ENCODE assay signal across 12 mouse cellular contexts in the genomic region with DNA sequence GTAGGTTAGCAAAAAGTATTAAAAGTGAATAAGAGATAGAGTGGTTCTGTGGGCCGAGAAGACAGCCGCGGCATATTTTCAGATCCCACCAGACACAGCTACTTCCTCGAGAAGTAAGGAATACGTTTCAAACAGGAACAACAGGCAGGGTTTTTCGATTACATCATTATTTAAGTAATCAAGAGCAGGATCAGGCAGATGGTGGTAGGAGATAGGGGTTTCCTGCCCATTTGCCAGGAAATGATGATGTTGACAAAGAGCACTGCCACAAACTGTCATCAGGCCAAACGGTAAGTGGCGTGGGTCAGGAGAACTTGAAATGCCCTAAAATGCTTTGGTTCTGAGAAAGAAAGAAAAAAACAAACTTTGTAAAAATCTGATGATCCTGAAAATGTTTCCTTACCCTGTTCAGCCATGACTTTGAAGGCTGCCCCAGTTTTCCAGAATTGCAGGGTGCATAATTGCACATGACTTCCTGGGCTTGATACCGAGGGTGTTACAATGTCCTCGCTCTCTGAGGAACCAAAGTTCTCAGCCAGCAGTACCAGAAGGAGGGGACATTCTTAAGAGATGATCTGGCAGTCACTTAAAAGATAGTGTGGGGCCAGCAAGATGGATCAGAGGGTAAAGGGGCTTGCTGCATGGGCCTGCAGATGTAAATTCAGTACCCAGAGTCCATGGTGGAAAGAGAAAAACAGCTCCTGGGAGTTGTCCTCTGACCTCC. TPM values are rescaled to one million over a fixed set of nuclear protein-coding genes. Genes with fewer than 3 reads are reported as not detected.
DNase-seq lines count a peak whose midpoint lies in the region; ATAC-seq and TF ChIP-seq lines count a peak whose summit lies in the region.
"Had no signal": no experiment of that assay in that cellular context is flagged by ENCODE, and none has a peak within 500 bp of the region (broad histone marks: within the 10 kb centered on the region; RNA-seq: fewer than 3 reads in every experiment).

No protein-coding gene starts in this region.

- no peak for TF ChIP-seq CTCF in heart, adult 2 months (IDR thresholded peaks at IDR 0.05)
- TF ChIP-seq CTCF in stomach, postnatal 0 days (IDR thresholded peaks at IDR 0.05; ENCODE audit: low read depth) = no peak
- no peak for TF ChIP-seq CTCF in liver, embryonic 14.5 days (IDR thresholded peaks at IDR 0.05; ENCODE audit: low read depth)

- no peak for TF ChIP-seq EP300 in heart, adult 2 months (IDR thresholded peaks at IDR 0.05; ENCODE audit: insufficient read depth, low read depth, low read length)
- TF ChIP-seq EP300 in stomach, postnatal 0 days (optimal IDR thresholded peaks at IDR 0.05) = no peak
- TF ChIP-seq EP300 in liver, embryonic 14.5 days (IDR thresholded peaks at IDR 0.05; ENCODE audit: low read depth) = 0 out of 2 replicates have a peak, but pooled peaks have one; percentile 33

- peaks cover 2% of the 10 kb centered on the region; the same call in 1 of the 2 replicates for H3K79me2 ChIP-seq in heart, adult 2 months (replicated peaks; ENCODE audit: control insufficient read depth, insufficient read depth, low read length)

- no peaks in the 10 kb centered on the region for H3K36me3 ChIP-seq in heart, adult 2 months (ENCODE audit: control insufficient read depth, insufficient read depth, low read length)
- peaks cover 10% of the 10 kb centered on the region; the same call in 1 of the 2 replicates for H3K36me3 ChIP-seq in stomach, embryonic 16.5 days (ENCODE audit: control insufficient read depth, insufficient read depth, low read length)
- H3K36me3 ChIP-seq in stomach, postnatal 0 days (ENCODE audit: control insufficient read depth, insufficient read depth, low read length) = peaks cover 8% of the 10 kb centered on the region; the same call in 1 of the 2 replicates
- H3K36me3 ChIP-seq in liver, embryonic 14.5 days (replicated peaks; ENCODE audit: control insufficient read depth, insufficient read depth, low read depth) = peaks cover 4% of the 10 kb centered on the region; the same call in 1 of the 2 replicates

- intact Hi-C loops in heart, adult 2 months (cut with DNase I) = loop anchor here (5.0 kb wide), 1 partner anchor 232 kb away; the partner anchor contains the start of gene Rasgef1c
- intact Hi-C loops in heart, postnatal 14 days (cut with DNase I) = no loop called here

- no peak for ATAC-seq in stomach, embryonic 16.5 days (ENCODE audit: insufficient read depth, low FRiP score)
- no peak for ATAC-seq in stomach, postnatal 0 days (ENCODE audit: low FRiP score, low TSS enrichment)
- ATAC-seq in liver, embryonic 14.5 days (ENCODE audit: insufficient read depth) = no peak
- ATAC-seq: forebrain, embryonic 15.5 days had no signal

- H3K9ac ChIP-seq in heart, adult 2 months (ENCODE audit: low read depth, low read length) = no peak overlapping the region
- H3K9ac ChIP-seq in stomach, embryonic 16.5 days (ENCODE audit: low read length) = no peak overlapping the region
- H3K9ac ChIP-seq in stomach, postnatal 0 days (ENCODE audit: low read length) = no peak overlapping the region
- no peak overlapping the region for H3K9ac ChIP-seq in liver, embryonic 14.5 days (replicated peaks)
- H3K9ac ChIP-seq: forebrain, embryonic 15.5 days; limb, embryonic 15.5 days had no signal

- H3K9me3 ChIP-seq in stomach, embryonic 16.5 days (replicated peaks; ENCODE audit: control insufficient read depth, low read length) = no peaks in the 10 kb centered on the region
- H3K9me3 ChIP-seq in stomach, postnatal 0 days (ENCODE audit: control insufficient read depth, low read length) = no peaks in the 10 kb centered on the region
- no peaks in the 10 kb centered on the region for H3K9me3 ChIP-seq in liver, embryonic 14.5 days (ENCODE audit: control insufficient read depth, low read length)
- H3K9me3 ChIP-seq: forebrain, embryonic 15.5 days; limb, embryonic 15.5 days had no signal

- no peak for TF ChIP-seq POLR2A in heart, adult 2 months (IDR thresholded peaks at IDR 0.05; ENCODE audit: insufficient read depth, low read depth, low read length)

- peaks cover 13% of the 10 kb centered on the region for H3K4me1 ChIP-seq in heart, adult 2 months (ENCODE audit: control insufficient read depth, insufficient read depth, low read length)
- H3K4me1 ChIP-seq in stomach, embryonic 16.5 days (ENCODE audit: control insufficient read depth, insufficient read depth, low read length) = peaks cover 9% of the 10 kb centered on the region
- H3K4me1 ChIP-seq in stomach, postnatal 0 days (replicated peaks; ENCODE audit: control insufficient read depth, insufficient read depth) = no peaks in the 10 kb centered on the region
- peaks cover 10 to 11% of the 10 kb centered on the region in 2 experiments for H3K4me1 ChIP-seq in liver, embryonic 14.5 days (replicated peaks; ENCODE audit: control insufficient read depth in 2 of 2, insufficient read depth in 2 of 2, low read length in 1 of 2)

- H3K4me2 ChIP-seq in stomach, embryonic 16.5 days (ENCODE audit: low read depth, low read length) = no peak overlapping the region
- H3K4me2 ChIP-seq in stomach, postnatal 0 days (replicated peaks; ENCODE audit: low read depth) = no peak overlapping the region
- H3K4me2 ChIP-seq in liver, embryonic 14.5 days (ENCODE audit: low read depth) = peak overlapping the region; percentile 16; the same call in 1 of the 2 replicates
- H3K4me2 ChIP-seq: forebrain, embryonic 15.5 days; limb, embryonic 15.5 days had no signal

- DNase-seq in heart, adult 2 months = no peak
- no peak for DNase-seq in heart, postnatal 14 days
- DNase-seq in stomach, postnatal 0 days (ENCODE audit: low spot score) = no peak
- DNase-seq in liver, embryonic 14.5 days (ENCODE audit: low read depth in 3 of 3, low spot score in 3 of 3) = no peak
- peak; percentile 24 for DNase-seq in naive thymus-derived CD4-positive, alpha-beta T cell, adult 2 months (ENCODE audit: low read depth)
- DNase-seq in cerebellum, adult 8-10 months = no peak
- DNase-seq in embryo, embryonic 11 days = no peak
- DNase-seq: kidney, postnatal 25 days; right cerebral cortex, postnatal 4 days had no signal

- no peaks in the 10 kb centered on the region for H3K27me3 ChIP-seq in heart, adult 2 months (ENCODE audit: control insufficient read depth, insufficient read depth, low read length)
- no peaks in the 10 kb centered on the region for H3K27me3 ChIP-seq in stomach, embryonic 16.5 days (ENCODE audit: control insufficient read depth, insufficient read depth, low read length)
- H3K27me3 ChIP-seq in stomach, postnatal 0 days (ENCODE audit: control insufficient read depth, insufficient read depth, low read length) = no peaks in the 10 kb centered on the region
- H3K27me3 ChIP-seq in liver, embryonic 14.5 days (ENCODE audit: control insufficient read depth, insufficient read depth, low read length) = no peaks in the 10 kb centered on the region
- H3K27me3 ChIP-seq: forebrain, embryonic 15.5 days; limb, embryonic 15.5 days had no signal

- 34% methylated on average over 10 of the region's 10 CpGs for WGBS in heart, adult 2 months
- 61% methylated on average over 10 of the region's 10 CpGs for WGBS in stomach, embryonic 16.5 days
- 60% methylated on average over 10 of the region's 10 CpGs for WGBS in stomach, postnatal 0 days
- 22% methylated on average over 10 of the region's 10 CpGs for WGBS in liver, embryonic 14.5 days (ENCODE audit: insufficient replicate concordance)

- H3K4me3 ChIP-seq in heart, adult 2 months = no peak overlapping the region
- H3K4me3 ChIP-seq in stomach, embryonic 16.5 days (replicated peaks; ENCODE audit: low read length) = no peak overlapping the region
- no peak overlapping the region for H3K4me3 ChIP-seq in stomach, postnatal 0 days (ENCODE audit: low read depth, low read length)
- no peak overlapping the region for H3K4me3 ChIP-seq in liver, embryonic 14.5 days (ENCODE audit: insufficient read depth in 1 of 2, low read depth in 2 of 2, low read length in 2 of 2)
- H3K4me3 ChIP-seq: forebrain, embryonic 15.5 days; limb, embryonic 15.5 days had no signal

- peak overlapping the region; percentile 34; the same call in 1 of the 2 replicates for H3K27ac ChIP-seq in heart, adult 2 months
- peak overlapping the region; percentile 12; the same call in 1 of the 2 replicates for H3K27ac ChIP-seq in stomach, embryonic 16.5 days (ENCODE audit: low read length)
- H3K27ac ChIP-seq in stomach, postnatal 0 days (replicated peaks) = no peak overlapping the region
- peak overlapping the region; percentile 20; the same call in 1 of the 2 replicates for H3K27ac ChIP-seq in liver, embryonic 14.5 days
- H3K27ac ChIP-seq: forebrain, embryonic 15.5 days; limb, embryonic 15.5 days had no signal

RNA-seq across cellular contexts. Expression of gene Tbc1d9b, which starts 3.1 kb away (rescaled TPM):
- total RNA-seq in heart, adult 2 months (2021) = 10 to 100 TPM; 41.4 to 44.0 TPM
- 30.9 and 39.6 TPM in 2 replicates for polyA plus RNA-seq in heart, adult 2 months (2012; rRNA removed)
- total RNA-seq in heart, postnatal 14 days (2021) = 10 to 100 TPM; 41.8 to 43.4 TPM
- 35.9 and 38.6 TPM in 2 replicates for polyA plus RNA-seq in stomach, embryonic 16.5 days (2015; fragmentation: Nextera tagmentation; extraction: Ambion mirVana)
- 13.9 and 14.5 TPM in 2 replicates for polyA plus RNA-seq in stomach, postnatal 0 days (2015; fragmentation: Nextera tagmentation; extraction: Ambion mirVana)
- polyA plus RNA-seq in liver, embryonic 14.5 days (2012; rRNA removed) = 6.8 and 8.4 TPM in 2 replicates
- 9.5 and 11.1 TPM in 2 replicates for polyA plus RNA-seq in liver, embryonic 14.5 days (2014; fragmentation: Nextera tagmentation; extraction: Ambion mirVana)

RNA-seq across cellular contexts. Expression of gene Mrnip, which starts 39.9 kb away (rescaled TPM):
- 1 to 10 TPM; 1.6 to 1.8 TPM for total RNA-seq in heart, adult 2 months (2021)
- polyA plus RNA-seq in heart, adult 2 months (2012; rRNA removed) = 3.0 and 3.5 TPM in 2 replicates
- 1 to 10 TPM; 3.4 to 4.3 TPM for total RNA-seq in heart, postnatal 14 days (2021)
- 11.9 and 12.5 TPM in 2 replicates for polyA plus RNA-seq in stomach, embryonic 16.5 days (2015; fragmentation: Nextera tagmentation; extraction: Ambion mirVana)
- polyA plus RNA-seq in stomach, postnatal 0 days (2015; fragmentation: Nextera tagmentation; extraction: Ambion mirVana) = 6.1 and 6.2 TPM in 2 replicates
- 7.4 and 7.6 TPM in 2 replicates for polyA plus RNA-seq in liver, embryonic 14.5 days (2012; rRNA removed)
- polyA plus RNA-seq in liver, embryonic 14.5 days (2014; fragmentation: Nextera tagmentation; extraction: Ambion mirVana) = 8.5 and 9.3 TPM in 2 replicates
